Mouse (Mus musculus) spleen, adult 2 months (tissue): Measurements from ENCODE around the gene Pdxp. TPM values are rescaled to one million over a fixed set of nuclear protein-coding genes. Genes with fewer than 3 reads are reported as not detected.

Source experiments
- DNase-seq, 2 experiments: peaks; one replicate each; pipeline versions ENCODE4 v3.0.0 to v3.0.0-alpha.2; 2012 to 2021; ENCODE audit warnings: low spot score in 2 of 2, low read depth in 1 of 2
- H3K27ac ChIP-seq: fragments of 200-500 bp; 2 replicates; pipeline ENCODE4 v1.5.1; 2012; ENCODE audit warnings: low read length, inconsistent platforms; ENCODE audit not compliant: insufficient read depth
- H3K27me3 ChIP-seq: fragments of 200-500 bp; 2 replicates; pipeline ENCODE4 v1.6.1; 2012; ENCODE audit warnings: mild to moderate bottlenecking, moderate library complexity, low read length, inconsistent platforms; ENCODE audit not compliant: control insufficient read depth, insufficient read depth
- H3K36me3 ChIP-seq: fragments of 200-500 bp; 2 replicates; pipeline ENCODE4 v1.6.1; 2012; ENCODE audit warnings: mild to moderate bottlenecking, low read length, inconsistent platforms; ENCODE audit not compliant: control insufficient read depth, insufficient read depth
- H3K4me1 ChIP-seq: fragments of 200-500 bp; 2 replicates; pipeline ENCODE4 v1.6.1; 2011; ENCODE audit warnings: inconsistent platforms; ENCODE audit not compliant: control insufficient read depth, insufficient read depth, insufficient read length
- H3K4me3 ChIP-seq: fragments of 200-500 bp; 2 replicates; pipeline ENCODE4 v1.5.1; 2011; ENCODE audit warnings: mild to moderate bottlenecking, inconsistent platforms; ENCODE audit not compliant: insufficient read depth, insufficient read length; ENCODE audit errors: extremely low read depth
- CTCF ChIP-seq: fragments of 200-500 bp; IDR thresholded peaks from 2 replicates; pipeline ENCODE4 v1.5.1; 2011; ENCODE audit warnings: mild to moderate bottlenecking, inconsistent platforms; ENCODE audit not compliant: insufficient read depth, insufficient read length, insufficient replicate concordance; ENCODE audit errors: extremely low read depth
- POLR2A ChIP-seq: fragments of 200-500 bp; IDR thresholded peaks from 2 replicates; pipeline ENCODE4 v1.6.1; 2011; ENCODE audit warnings: low read depth, low read length, inconsistent platforms
- WGBS: fragments of 180-500 bp; shearing (Covaris S2); methylation state at CpG from one replicate; pipeline ENCODE4 v1.1.7; 2018; 5-methylcytosine and 5-hydroxymethylcytosine counted together
- polyA plus RNA-seq: library from polyadenylated mRNA; depleted of rRNA; stranded (reverse); fragments of >200 nt; gene quantifications from 2 replicates; pipeline ENCODE4 v1.2.3, GENCODE M21; 2012

Pdxp gene
- polyA plus RNA-seq, 1 experiment, result 13.1 TPM

- H3K4me3 ChIP-seq, result peak within 1 kb of the TSS; percentile 89
- no peak for TF ChIP-seq POLR2A
- TF ChIP-seq CTCF, result no peak
- peaks cover 38% of the 10 kb centered on the region for H3K4me1 ChIP-seq
- H3K27ac ChIP-seq, result peak within 1 kb of the TSS; percentile 85
- peaks cover 6% of the 10 kb centered on the region; the same call in 1 of the 2 replicates for H3K36me3 ChIP-seq
- H3K27me3 ChIP-seq, result no peaks in the 10 kb centered on the region
- WGBS, result 3% methylated on average over 18 of the region's 20 CpGs
- no peak for DNase-seq
Observed at GRCm38 (mm10) chr15:78899409-78899739, 14.3 kb upstream of the Pdxp start, which contains the start of gene Gm49510. Gene Gm49510, plus strand, starts transcription at chr15:78899667.

DNA sequence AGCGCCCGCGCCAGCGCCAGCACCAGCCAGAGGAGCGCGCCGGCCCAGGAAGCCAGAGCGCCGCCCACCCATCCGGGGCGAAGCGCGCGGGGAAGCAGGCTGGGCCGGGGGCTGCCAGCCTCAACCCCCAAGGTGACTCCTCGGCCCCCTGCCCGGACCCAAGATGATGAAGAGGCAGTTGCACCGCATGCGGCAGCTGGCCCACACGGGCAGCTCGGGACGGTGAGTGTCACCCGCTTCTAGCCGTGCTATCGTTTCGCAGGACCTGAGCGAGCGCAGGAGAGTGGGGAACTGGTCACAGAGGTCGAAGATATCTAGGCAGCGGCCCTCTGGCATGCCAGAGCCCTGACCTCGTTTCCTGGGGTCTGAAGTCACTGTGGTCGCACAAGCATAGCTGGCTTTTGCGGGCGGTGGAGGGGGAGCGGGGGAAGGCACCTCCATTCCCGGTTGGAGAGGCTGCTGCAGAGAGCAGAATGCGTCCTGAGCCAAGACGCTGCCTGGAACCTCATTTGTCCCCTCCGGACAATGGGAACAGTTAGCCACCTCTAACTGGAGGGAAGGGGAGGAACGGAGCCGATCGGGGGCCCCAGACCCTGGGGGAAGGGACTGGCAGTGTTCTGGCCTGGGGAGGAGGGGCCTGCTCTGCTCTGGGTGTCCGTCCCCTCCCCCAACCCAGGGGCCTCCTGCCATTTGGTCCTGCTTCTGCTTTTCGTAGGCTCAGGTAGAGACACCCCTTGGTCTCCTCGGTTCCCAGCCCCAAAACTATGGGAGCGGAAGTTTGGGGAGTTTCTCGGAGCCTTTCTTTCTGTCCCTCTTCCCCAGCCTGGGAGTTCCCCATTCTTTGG, 13.8 kb upstream of the Pdxp start, which contains the start of gene Sh3bp1:
Gene Sh3bp1 (plus strand): TSS at position 29 of the 845 bp plus-strand sequence.
- TF ChIP-seq CTCF, result no peak
- TF ChIP-seq POLR2A, result peak; percentile 31
- WGBS, result 1% methylated on average over 47 of the region's 47 CpGs
- peaks cover 32% of the 10 kb centered on the region for H3K4me1 ChIP-seq
- H3K4me3 ChIP-seq, result peak within 1 kb of the TSS; percentile 89
- H3K36me3 ChIP-seq, result peaks cover 9% of the 10 kb centered on the region; the same call in 1 of the 2 replicates
- no peaks in the 10 kb centered on the region for H3K27me3 ChIP-seq
- H3K27ac ChIP-seq, result peak within 1 kb of the TSS; percentile 85
- DNase-seq, result peak in 1 of 2 experiments; percentile 72

DNA sequence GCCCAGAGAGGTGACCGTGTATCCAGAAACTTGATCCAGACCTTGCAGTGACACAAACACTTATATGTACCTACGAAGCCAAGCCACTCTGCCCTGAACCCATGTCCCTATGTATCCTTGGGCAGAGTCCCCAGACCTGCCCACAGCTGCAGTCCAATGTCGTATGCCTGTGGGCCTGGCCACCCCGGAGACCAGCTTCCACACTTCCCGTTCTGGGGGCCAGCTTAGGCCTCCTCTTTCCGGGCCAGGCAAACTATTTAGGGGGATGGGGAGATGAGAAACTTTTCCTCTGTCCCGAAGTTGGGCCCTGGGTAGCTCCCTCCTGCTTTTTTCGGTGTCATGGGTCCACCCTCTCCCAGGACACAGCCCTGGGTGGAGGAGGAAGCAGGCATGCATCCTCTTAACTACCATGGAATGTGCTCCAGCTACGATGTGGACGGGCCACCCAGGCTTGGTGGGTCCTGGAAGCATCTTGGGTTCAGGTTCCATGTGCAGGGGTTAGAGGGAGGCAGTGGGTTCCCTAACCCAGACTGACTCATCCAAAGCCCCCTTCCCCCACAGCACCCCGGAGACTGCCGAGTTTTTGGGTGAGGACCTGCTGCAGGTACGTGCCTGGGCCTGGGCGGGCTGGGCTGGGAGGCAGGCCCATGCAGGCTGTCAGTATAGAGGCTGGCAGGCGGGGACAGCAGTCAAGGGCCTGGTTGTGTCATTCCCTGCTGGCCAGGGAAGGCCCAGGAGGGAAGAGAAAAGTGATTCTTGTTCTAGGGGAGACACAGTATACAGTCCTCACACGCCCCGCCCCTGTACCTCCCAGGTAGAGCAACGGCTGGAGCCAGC, 12.9 kb upstream of the Pdxp start:
- Histone ChIP-seq H3K4me1 (peaks cover 24% of the 10 kb centered on the region; the same call in 1 of the 2 replicates), H3K36me3 (peaks cover 15% of the 10 kb centered on the region), H3K27me3 (no peaks in the 10 kb centered on the region), H3K27ac (peak overlapping the region; percentile 85), H3K4me3 (peak overlapping the region; percentile 89)
- TF ChIP-seq POLR2A (no peak), CTCF (no peak)
- no peak for DNase-seq
- 34% methylated on average over 18 of the region's 18 CpGs for WGBS

DNA sequence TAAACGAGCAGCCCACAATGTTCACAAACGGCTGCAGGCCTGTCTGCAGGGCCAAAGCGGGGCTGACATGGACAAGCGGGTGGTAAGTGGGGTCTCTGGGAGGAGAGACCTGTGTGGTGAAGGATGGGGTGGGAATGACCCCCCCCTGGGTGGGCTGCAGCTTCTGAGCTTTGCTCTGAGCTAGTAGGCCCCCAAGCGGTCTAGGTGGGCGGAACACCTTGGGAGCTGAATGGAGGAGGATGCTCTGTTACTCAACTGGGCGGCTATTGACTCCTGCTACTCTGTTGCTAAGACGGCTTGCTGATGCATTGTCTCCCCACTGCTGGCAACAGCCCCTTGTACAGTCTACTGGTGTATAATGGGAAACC, 12.3 kb upstream of the Pdxp start:
- TF ChIP-seq CTCF, result no peak
- TF ChIP-seq POLR2A, result no peak
- Histone ChIP-seq H3K4me1 (peaks cover 18% of the 10 kb centered on the region; the same call in 1 of the 2 replicates), H3K27me3 (no peaks in the 10 kb centered on the region), H3K36me3 (peaks cover 19% of the 10 kb centered on the region), H3K27ac (0 out of 2 replicates have a peak overlapping the region, but pooled peaks have one; percentile 85), H3K4me3 (peak overlapping the region; percentile 89; the same call in 1 of the 2 replicates)
- DNase-seq, result no peak
- 75% methylated on average over 8 of the region's 8 CpGs for WGBS

- TF ChIP-seq CTCF (peak; percentile 66; the same call in 1 of the 2 replicates), POLR2A (no peak)
- Histone ChIP-seq H3K27ac (no peak overlapping the region), H3K27me3 (no peaks in the 10 kb centered on the region), H3K4me3 (no peak overlapping the region), H3K4me1 (peaks cover 12% of the 10 kb centered on the region; the same call in 1 of the 2 replicates), H3K36me3 (peaks cover 33% of the 10 kb centered on the region)
- peak; percentile 66 to 79 for DNase-seq
- 2% methylated on average over 2 of the region's 2 CpGs for WGBS
Observed at GRCm38 (mm10) chr15:78903243-78903642, 10.5 kb upstream of the Pdxp start.

- DNase-seq, result no peak
- 87% methylated on average over 7 of the region's 7 CpGs for WGBS
- Histone ChIP-seq H3K27ac (no peak overlapping the region), H3K27me3 (no peaks in the 10 kb centered on the region), H3K4me1 (peaks cover 3% of the 10 kb centered on the region; the same call in 1 of the 2 replicates), H3K4me3 (no peak overlapping the region), H3K36me3 (peaks cover 44% of the 10 kb centered on the region)
- TF ChIP-seq CTCF (no peak), POLR2A (no peak)
Observed at GRCm38 (mm10) chr15:78908399-78908798, 5.3 kb upstream of the Pdxp start.
